Mouse (Mus musculus) liver, adult (tissue): ENCODE measurements around the gene Nat9.

Source experiments
- GATA4 ChIP-seq: IDR thresholded peaks from 2 replicates; pipeline ENCODE4 v1.6.1; 2014; ENCODE audit warnings: mild to moderate bottlenecking, low read length; ENCODE audit not compliant: insufficient replicate concordance

Nat9 gene

GRCm38 (mm10) chr11:115223451-115223850, 35.8 kb upstream of the Nat9 start:
- TF ChIP-seq GATA4: no peak

- TF ChIP-seq GATA4: no peak
These were observed 34.9 kb upstream of the Nat9 start for GRCm38 (mm10) chr11:115222570-115222969.

GRCm38 (mm10) chr11:115222077-115222476, 34.4 kb upstream of the Nat9 start:
- no peak for TF ChIP-seq GATA4

GRCm38 (mm10) chr11:115219685-115220084, 32.0 kb upstream of the Nat9 start:
- TF ChIP-seq GATA4: no peak

GRCm38 (mm10) chr11:115219263-115219662, 31.6 kb upstream of the Nat9 start:
- no peak; the same call in 1 of the 2 replicates for TF ChIP-seq GATA4

- TF ChIP-seq GATA4: no peak
These were observed 30.1 kb upstream of the Nat9 start for GRCm38 (mm10) chr11:115217439-115218410.

GRCm38 (mm10) chr11:115215123-115215522, 27.5 kb upstream of the Nat9 start:
- no peak for TF ChIP-seq GATA4

GRCm38 (mm10) chr11:115212116-115212515, 24.5 kb upstream of the Nat9 start:
- TF ChIP-seq GATA4: no peak

GRCm38 (mm10) chr11:115209958-115210357, 22.3 kb upstream of the Nat9 start:
- no peak for TF ChIP-seq GATA4

GRCm38 (mm10) chr11:115208776-115209732, 21.4 kb upstream of the Nat9 start:
- TF ChIP-seq GATA4: no peak

GRCm38 (mm10) chr11:115208126-115208525, 20.5 kb upstream of the Nat9 start:
- no peak for TF ChIP-seq GATA4

- no peak for TF ChIP-seq GATA4
These were observed 15.1 kb upstream of the Nat9 start for GRCm38 (mm10) chr11:115202756-115203155.

- no peak for TF ChIP-seq GATA4
These were observed 14.7 kb upstream of the Nat9 start for GRCm38 (mm10) chr11:115202316-115202715.

- TF ChIP-seq GATA4: no peak
These were observed 12.9 kb upstream of the Nat9 start for GRCm38 (mm10) chr11:115200520-115200919.

GRCm38 (mm10) chr11:115198932-115199384, 11.3 kb upstream of the Nat9 start:
- no peak for TF ChIP-seq GATA4

- TF ChIP-seq GATA4: no peak
These were observed 9.9 kb upstream of the Nat9 start for GRCm38 (mm10) chr11:115197558-115197957.

- TF ChIP-seq GATA4: no peak
These were observed 8.3 kb upstream of the Nat9 start for GRCm38 (mm10) chr11:115195933-115196332.
